Mouse (Mus musculus) frontal cortex, postnatal 36 days (tissue): ENCODE data around the gene Arhgap22.

Experiments
- DNase-seq, 2 experiments: peaks; one replicate each; pipeline ENCODE4 v3.0.0; 2022; ENCODE audit warnings: low spot score in 2 of 2

The Arhgap22 gene

DNA sequence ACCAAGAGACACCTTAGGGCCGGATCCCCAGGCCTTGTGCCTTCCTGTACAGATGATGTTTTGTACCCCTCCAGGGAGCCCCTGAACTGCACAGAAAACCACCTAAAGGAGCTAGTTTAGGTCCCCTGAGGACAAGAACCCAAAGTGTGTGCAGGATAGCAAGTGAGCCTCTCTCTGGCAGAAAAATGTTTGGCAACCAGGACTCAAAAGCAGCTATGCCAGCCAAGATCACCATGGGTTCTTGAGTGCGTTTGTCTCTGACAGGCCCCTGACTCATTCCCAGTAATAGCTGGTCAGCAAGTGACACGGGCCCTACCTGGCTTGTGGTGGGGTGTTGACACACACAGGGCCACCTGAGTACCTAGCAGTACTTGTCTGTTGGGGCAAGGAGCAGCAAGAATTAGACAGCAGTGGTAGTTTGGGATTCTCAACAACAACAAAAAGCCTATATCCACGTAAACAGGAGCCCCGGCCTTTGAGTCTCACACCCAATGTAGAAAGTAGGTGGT is 115.5 kb downstream of the Arhgap22 start:
- no peak for DNase-seq

DNA sequence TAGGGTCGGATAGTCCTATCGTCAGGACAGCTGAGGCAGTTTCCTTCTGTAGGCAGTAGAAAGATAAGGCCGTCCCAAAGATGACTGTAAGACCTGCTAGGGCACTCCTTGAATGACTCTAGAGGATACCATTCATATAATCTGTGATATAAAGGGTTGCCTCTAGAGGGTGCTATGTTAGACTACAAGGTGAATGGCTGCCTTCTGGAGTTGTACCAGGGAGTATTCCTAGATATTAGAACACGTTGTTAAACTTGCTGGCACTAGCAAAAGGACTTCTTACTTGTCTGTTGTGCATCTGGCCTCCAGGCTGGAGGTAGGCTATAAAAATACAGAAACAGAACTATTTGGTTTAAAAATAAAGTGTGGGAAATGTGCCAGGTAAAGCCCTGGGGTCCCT is 117.2 kb downstream of the Arhgap22 start:
- no peak for DNase-seq

DNA sequence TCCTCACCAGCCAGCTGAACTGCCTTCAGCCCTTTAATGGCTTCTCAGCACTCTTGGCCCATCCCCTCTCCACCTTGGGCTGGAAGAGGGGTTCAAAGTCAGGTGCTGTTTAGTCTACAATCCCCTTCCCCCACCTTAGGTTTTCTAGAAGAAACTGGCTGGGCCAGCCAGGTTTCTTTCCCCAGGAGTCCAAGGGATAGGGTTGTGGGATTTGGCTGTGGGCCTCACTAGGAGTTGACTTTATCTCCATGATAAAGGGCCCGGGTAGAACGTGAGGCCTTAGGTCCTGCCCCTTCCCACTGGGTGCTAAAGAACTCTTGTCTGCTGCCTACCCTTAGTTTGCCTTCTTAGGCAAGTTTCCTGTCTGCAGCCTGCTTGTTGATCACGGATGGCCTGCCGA is 117.8 kb downstream of the Arhgap22 start:
- no peak for DNase-seq

DNA sequence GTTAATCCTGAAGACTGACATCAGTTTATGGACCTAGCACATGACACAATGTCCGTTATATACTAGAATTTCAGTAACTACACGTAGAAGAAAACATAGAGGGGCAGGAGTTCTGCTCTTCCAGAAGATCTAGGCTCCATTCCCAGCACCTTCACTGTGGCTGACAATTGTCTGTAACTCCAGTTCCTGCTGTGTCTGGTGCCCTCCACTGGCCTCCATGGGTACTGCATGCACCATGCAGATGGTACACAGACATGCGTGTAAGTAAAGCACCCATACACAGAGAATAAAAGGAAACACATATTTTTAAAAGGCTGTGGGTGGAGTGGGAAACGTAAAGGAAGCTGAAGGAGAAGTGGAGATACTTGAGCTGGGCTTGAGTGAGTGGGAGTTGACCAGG is 120.0 kb downstream of the Arhgap22 start:
- no peak for DNase-seq

DNA sequence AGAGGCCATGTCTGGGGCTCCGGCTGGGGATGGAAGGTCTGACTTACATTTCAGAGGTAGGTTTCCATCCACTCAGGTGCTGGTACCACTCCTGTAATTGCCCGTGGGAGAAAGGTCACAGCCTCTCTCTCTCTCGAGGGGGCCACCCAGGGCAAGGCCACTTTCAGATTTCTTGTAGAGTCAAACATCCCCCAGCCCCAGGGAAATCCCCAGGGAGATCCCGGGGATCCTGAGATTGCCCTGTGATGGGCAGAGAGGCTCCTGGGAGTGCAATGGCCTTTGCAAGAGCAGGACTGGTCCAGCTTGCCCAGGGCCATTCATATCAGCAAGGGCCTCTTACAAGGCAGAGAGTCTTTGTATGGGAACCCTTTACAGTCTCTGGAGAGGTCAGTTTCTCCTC is 120.6 kb downstream of the Arhgap22 start:
- no peak for DNase-seq

DNA sequence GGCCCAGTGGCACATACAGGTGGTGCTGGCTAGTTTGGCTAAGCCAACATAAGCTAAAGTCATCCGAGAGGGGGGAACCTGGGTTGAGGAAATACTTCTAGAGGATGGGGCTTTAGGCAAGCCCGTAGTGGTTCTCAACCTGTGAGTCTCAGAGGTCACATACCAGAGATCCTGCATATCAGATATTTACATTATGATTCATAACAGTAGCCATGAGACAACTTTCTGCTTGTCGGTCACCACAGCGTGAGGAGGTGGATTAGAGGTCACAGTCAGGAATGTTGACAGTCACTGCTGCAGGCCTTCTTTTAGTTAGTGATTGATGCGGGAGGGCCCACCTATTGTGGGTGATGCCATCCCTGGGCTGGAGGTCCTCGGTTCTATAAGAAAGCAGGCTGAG is 121.9 kb downstream of the Arhgap22 start:
- DNase-seq = no peak

DNA sequence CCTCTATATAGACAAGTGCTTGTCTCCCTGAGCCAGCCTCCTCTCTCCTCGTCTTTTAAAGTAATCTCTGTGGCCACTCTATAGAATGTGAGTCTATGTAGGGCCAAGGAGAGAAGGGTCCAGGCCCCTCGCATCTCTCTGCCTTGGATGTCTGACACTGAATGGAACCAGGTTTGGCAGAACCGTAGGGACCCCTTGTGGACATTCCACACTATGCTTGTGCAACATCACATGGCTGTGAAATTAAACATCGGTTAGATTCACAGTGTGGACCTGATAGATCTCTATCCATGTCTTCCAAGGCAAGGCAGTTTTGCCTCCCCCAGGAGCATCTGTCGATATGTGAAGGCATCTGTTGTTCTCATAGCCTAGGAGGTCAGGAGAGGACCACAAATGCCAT is 124.9 kb downstream of the Arhgap22 start:
- no peak for DNase-seq

DNA sequence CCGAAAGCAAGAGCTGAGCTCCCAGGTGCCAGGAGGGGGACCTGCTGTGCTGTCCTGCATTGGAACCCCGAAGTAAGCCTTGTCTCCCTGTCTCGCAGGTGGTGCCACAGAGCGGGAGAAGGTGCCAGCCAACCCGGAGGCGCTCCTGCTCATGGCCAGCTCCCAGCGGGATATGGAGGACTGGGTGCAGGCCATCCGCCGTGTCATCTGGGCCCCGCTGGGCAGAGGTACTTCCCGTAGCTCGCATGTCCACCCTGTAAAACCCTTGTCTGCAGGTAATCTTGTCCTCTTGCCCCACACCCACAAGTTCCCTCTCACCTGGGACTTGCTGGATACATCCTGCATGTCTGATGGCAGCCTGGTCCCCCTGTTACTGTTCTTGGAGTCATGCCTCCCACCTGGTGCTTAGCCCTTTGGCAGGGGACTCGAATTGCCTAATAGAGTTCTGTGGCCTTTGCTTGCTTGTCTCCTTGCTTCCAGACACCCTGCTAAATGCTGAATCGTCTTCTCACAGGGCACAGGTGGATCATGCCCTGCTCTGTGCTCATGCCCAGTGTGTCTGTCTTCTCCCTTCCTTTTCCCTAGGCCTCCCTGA is 129.4 kb downstream of the Arhgap22 start:
- no peak for DNase-seq

DNA sequence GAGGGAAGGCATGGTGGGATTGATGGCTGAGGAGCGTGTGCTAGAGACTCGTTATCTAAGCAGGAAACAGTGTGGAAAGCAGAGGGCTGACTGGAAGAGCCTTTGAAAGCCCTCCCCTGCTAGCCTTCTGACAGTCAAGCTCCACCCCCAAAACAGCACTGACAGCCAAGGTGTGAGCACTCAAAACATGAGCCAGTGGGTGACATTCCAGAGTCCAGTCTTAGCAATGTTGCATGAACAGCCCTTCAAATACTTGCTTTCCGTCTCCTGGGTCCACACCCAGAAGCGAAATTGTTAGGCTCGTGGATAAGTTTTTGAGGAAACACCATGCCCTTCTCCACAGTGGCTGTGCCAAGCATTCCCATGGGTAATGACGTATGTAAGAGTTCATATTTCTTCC is 132.7 kb downstream of the Arhgap22 start:
- DNase-seq = no peak

DNA sequence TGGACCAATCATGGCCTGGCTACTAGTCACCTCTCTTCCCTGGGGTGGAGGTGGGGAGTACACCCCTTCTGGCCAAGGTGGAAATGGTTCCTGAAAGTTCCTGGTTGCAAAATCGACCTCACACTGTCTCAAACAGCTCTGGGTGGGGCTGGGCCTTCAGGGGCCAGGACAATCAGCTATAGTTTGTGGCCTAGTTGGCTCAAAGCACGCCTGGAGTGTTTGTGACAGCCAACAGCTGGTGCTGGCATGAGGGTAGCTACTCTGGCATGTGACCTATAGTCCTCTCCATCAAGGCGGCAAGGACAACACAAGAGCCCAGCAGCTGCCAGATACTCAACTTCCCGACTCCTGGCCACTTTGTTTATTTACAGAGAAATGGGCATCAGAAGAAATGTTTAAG is 133.9 kb downstream of the Arhgap22 start:
- no peak for DNase-seq

DNA sequence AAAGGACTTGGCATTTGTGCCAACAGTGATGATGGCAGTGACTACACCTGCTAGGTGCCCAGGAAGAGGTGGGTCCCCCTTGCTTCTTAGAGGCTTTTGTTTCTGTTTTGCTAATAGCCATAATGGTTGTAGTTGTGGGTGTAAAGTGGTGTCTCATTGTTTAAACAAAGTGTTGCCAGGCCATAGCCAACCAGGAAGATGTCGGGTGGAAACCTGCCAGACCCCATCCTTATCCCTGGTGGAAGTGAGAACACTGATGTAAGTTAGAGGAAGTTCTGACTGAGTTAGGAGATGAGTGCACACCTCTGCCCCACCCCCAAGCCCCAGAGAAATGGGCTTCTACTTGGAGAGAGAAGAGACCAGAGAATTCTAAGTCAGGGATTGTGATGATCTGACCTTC is 134.3 kb downstream of the Arhgap22 start:
- DNase-seq = no peak

DNA sequence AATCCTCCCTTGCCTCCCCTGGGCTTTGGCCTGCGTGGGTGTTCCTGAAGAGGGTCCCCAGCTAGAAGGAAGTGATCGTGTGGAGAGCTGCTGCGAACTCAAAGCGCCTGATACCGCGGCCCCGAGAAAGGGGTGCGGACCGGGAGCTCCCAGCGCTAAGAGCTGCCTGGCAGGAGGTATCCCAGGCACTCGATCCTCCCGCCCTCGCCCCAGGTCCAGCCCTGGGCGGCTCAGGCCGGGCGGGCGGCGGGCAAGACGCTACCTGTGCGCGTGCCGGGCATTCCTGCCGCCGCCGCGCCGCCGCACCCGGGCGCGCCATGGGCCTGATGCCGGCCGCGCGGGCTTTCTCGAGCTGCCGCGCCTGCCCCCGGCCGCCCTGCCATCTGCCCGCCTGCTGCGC is 137.2 kb downstream of the Arhgap22 start:
- DNase-seq = no peak

DNA sequence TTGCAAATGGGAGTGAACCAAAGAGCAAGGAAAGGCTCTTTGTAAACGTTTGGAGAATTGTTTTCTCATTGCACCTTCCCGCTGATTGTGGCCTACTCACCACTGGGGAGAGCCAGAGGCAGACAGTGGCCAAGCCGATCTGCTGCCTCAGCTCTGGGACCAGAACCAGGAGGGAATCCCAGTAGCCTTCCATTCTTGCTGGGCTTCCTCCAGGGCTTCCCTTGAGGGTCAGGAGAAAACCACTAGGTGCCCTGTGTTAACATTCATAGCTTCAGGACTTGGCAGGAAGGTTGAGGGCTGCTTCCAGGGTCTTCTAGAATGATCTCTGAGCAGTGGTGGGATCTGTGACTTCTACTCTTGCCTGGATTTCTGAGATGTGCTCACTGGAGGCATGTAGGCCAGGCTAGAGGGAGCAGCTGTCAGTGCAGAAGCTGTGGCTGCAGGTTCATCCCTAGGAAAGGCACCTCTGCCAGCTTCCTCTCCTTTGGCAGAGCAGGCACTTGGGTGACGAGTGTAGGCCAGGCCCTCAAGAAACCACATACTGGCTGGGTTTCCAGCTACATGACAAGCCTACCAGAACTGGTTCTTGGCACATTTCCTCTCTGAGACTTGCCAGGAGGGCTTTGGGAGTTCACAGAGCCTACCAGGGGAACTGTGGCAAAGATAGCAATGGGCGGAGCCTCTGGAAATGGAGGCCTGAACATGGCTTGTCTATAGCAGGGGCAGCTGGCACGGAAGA is 138.3 kb downstream of the Arhgap22 start:
- DNase-seq = no peak

DNA sequence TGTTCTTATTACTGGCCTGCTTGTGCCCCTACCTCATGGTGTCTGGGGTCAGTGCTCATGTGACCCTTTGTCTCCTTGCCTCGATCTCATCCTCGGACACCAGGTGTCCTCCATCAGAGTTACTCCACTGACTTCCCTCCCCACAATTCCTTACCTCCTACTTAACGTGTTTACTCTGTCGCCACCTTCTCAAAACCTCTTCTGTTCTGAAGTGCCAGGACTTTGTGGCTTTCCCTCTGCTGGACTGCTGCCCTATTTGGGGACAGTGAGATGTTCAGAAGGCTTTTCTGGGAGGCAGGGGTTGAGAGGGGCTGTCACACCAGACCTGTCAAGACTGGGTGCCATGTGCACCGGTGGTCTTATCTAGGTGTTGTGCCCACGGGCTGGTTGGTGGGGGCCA is 139.1 kb downstream of the Arhgap22 start:
- DNase-seq = no peak

DNA sequence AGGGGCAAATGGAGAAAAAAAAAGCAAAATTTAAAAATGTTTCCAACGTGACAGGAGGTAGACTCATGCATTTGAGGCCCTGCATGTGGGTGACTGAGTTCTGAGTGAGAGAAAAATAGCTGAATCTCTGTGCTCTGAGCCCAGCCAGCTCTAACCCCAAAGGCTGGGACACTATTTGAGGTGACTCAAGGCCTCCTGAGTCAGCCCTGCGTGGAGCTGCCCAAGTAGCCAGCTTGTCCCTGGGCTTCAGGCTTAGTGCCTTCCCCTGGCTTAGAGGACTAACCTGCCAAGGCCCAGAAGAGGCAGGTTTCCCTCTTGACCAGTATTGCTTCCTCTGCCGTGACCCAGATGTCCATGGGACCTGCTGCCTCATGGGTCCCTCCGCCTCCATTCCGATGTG is 141.4 kb downstream of the Arhgap22 start:
- DNase-seq = no peak

DNA sequence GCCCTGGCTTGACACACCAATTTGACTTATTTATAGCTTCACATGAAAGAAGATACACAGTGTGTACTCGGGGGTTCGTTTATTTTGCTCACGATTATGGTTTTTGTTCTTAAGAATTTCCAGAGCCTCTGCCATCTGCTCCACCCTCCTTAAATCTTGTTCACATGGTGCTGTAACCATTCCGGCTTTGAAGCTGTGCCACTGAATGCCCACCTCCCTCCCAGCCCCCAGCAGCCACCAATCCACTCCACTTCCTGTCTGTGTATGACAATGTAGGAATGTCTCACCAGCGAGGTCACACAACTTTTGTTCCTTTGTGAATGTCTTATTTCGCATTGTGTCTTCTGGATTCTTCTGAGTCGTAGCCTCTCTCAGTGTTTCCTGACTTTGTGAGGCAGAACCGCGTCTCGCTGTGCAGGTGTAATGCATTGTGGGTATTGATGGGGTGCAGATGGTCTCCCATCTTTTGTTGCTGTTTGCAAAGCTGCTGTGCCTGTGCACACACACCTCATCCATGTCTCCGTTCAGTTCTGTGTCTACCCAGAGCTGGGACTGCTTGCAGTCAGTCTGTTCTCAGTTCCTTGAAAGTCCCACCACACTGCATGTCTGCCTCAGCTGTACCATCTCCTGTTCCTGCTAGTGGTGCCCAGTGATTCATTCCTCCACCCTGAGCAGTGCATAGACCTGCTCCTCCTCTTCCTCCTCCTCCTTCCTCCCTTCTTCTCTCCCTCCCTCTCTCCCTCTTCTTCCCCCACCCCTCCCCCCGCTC is 144.0 kb downstream of the Arhgap22 start:
- no peak for DNase-seq

DNA sequence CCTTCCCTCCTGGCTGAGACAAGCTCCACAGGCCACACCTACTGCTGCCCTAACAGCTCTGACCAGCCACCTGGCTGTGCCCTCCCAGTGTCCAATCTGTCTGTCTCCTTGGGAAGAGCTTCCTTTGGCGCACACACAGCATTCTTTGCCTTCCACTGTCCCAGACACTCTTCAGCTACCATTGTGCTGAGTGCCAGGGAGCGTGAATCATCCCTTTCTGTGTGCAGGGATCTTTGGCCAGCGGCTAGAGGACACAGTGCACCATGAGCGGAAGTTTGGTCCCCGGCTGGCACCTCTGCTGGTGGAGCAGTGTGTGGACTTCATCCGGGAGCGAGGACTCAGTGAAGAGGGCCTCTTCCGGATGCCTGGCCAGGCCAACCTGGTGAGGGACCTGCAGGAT is 145.1 kb downstream of the Arhgap22 start:
- DNase-seq = no peak

DNA sequence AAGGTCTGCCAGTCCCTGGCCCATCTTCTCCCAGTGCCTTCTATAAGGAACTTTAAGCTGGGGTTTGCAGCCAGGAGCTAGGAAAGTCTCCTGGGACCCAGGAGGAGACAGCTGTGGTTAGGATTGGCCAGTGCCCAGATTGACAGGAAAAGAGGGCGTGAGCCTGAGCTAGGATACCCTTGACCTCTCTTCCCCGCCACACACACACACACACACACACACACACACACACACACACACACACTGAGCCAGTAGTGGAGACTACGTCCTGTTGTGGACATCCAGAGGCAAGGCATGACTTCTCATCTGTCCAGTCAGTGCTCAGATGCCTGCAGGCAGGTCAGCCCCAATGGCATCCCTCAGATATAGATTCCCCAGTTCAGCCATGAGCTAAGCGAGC is 147.7 kb downstream of the Arhgap22 start:
- no peak for DNase-seq

DNA sequence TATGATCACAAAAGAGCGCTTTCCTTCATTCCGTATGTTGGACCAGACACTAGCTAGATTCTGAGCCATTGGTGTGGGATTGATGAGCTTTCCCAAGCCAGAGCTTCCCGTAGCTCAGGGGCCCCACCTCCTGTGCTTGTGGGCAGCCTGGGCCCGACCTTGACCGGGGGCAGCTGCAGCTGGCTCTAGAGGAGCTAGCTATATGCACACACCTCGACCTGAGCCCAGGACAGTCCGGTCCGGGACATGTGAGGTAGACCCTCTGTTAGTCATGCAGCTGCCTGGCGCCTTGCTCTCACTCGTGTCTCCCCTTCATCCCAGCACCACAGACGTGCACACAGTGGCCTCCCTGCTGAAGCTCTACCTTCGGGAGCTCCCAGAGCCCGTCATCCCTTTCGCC is 148.3 kb downstream of the Arhgap22 start:
- no peak for DNase-seq

DNA sequence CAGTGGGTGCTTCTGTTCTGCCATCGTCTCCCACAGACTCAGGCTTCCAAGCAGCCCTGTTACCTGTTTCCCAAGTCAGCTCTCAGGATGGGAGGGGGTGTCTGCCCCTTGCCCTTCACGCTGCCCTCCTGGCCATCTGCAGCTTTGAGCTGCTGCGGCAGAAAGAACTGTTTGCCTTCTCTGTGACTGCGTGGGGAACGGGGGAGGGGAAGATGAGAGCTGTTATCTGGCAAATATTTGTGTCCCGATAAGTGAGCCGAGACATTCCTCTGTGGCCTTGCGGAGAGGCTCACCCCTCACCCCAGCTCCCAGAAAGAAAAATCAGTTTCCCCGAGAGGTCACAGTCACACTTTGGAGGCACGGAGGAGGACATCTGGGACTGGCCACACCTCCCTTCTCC is 149.0 kb downstream of the Arhgap22 start:
- DNase-seq = no peak

DNA sequence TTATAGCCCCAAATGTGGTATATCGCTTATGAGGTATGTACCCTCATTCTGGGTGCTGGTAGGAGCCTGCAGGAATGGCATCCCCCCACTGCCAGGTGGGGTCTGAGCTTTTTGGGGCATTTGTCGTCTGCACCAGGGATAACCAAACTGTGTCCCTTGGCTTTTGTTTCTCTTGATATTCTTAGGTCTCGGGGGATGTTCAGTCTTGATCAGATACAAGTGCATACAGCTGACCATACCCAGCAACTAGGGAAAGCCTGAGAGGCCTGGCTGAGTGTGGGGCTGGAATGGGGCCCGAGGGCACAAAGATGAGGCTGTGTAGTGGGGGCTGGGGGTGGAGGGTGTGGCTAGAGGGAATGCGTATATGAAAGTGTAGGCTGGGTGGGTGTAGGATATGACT is 149.8 kb downstream of the Arhgap22 start:
- no peak for DNase-seq

DNA sequence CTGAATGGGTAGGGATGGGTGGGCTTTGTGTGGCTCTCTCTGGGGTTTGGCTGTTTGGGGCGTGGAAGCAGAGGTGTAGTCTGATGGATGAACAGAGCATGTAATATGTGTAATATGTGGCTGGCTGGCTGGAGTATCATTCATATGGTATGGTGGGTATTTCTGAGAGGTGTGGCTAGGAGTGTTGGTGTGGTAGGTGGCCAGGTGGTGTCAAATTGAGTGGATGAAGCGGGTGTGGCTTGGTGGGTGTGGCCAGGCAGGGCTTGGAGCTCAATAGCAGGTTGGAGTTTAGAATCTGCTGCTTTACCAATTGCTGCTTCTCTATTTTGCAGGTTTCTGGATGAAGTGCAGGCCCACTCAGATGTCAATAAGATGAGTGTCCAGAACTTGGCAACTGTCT is 150.2 kb downstream of the Arhgap22 start:
- DNase-seq = no peak
